Mouse (Mus musculus): ENCODE measurements around the gene Bcl2l1.

GRCm38 (mm10) chr2:152811336-152812165 lies 20.0 kb downstream of the Bcl2l1 start:
- no peak for TF ChIP-seq CTCF (IDR thresholded peaks at IDR 0.05; ENCODE audit: insufficient read depth, low read length)
- no peak for TF ChIP-seq POLR2A (IDR thresholded peaks at IDR 0.05; ENCODE audit: borderline replicate concordance, extremely low read depth, low read depth, low read length)

Data from lung, adult 2 months (tissue).